Mouse (Mus musculus): ENCODE results near the gene Ypel4.

GRCm38 (mm10) chr2:84761309-84761708 is 27.5 kb downstream of the Ypel4 start:
- no peak for TF ChIP-seq CTCF (IDR thresholded peaks at IDR 0.05; ENCODE audit: low read depth)
- no peak for TF ChIP-seq EP300 (IDR thresholded peaks at IDR 0.05; ENCODE audit: low read depth)
